Mouse (Mus musculus) embryonic facial prominence, embryonic 13.5 days (tissue): ENCODE results near the gene Usp49. TPM values are rescaled to one million over a fixed set of nuclear protein-coding genes. Genes with fewer than 3 reads are reported as not detected.

Experiments
- ATAC-seq: fragments of 200-750 bp; cut with Nextera tagmentation; 2 replicates; pipeline ENCODE4 v1.8.0; 2017; ENCODE audit warnings: low read depth; ENCODE audit not compliant: insufficient number of reproducible peaks, insufficient read depth, low FRiP score, low TSS enrichment
- H3K27ac ChIP-seq: fragments of 300-500 bp; sonication (generic); 2 replicates; pipeline ENCODE4 v1.5.1; 2015; ENCODE audit warnings: moderate library complexity, mild to moderate bottlenecking, inconsistent platforms
- H3K27me3 ChIP-seq: fragments of 300-500 bp; sonication (generic); 2 replicates; pipeline ENCODE4 v1.6.1; 2015; ENCODE audit warnings: mild to moderate bottlenecking, inconsistent platforms
- H3K36me3 ChIP-seq: fragments of 300-500 bp; sonication (generic); 2 replicates; pipeline ENCODE4 v1.6.1; 2015; ENCODE audit warnings: mild to moderate bottlenecking, inconsistent platforms
- H3K4me1 ChIP-seq: fragments of 300-500 bp; sonication (generic); 2 replicates; pipeline ENCODE4 v1.6.1; 2015; ENCODE audit warnings: inconsistent platforms
- H3K4me2 ChIP-seq: fragments of 300-500 bp; sonication (generic); 2 replicates; pipeline ENCODE4 v1.6.1; 2015; ENCODE audit warnings: moderate library complexity, mild to moderate bottlenecking, inconsistent platforms
- H3K4me3 ChIP-seq: fragments of 300-500 bp; sonication (generic); 2 replicates; pipeline ENCODE4 v1.5.1; 2015; ENCODE audit warnings: mild to moderate bottlenecking, inconsistent platforms
- H3K9ac ChIP-seq: fragments of 300-500 bp; sonication (generic); 2 replicates; pipeline ENCODE4 v1.6.1; 2015; ENCODE audit warnings: mild to moderate bottlenecking, inconsistent platforms
- H3K9me3 ChIP-seq: fragments of 300-500 bp; sonication (generic); 2 replicates; pipeline ENCODE4 v1.6.1; 2016; ENCODE audit warnings: inconsistent platforms
- WGBS: fragments of 180-500 bp; shearing (Covaris S2); methylation state at CpG from one replicate; pipeline ENCODE4 v1.1.7; 2015; ENCODE audit warnings: mixed read lengths; 5-methylcytosine and 5-hydroxymethylcytosine counted together
- polyA plus RNA-seq: library from polyadenylated mRNA; unstranded; fragments of >200 nt; fragmentation: Nextera tagmentation; extraction: Ambion mirVana; gene quantifications from 2 replicates; pipeline ENCODE4 v1.2.1, GENCODE M21; 2015

Gene Usp49
- polyA plus RNA-seq, 1 experiment from 2014 or later: 6.4 TPM

- ATAC-seq: no peak
- WGBS: 43% methylated on average over 3 of the region's 3 CpGs
Measured at GRCm38 (mm10) chr17:47715037-47715436, 84.5 kb downstream of the Usp49 start.

GRCm38 (mm10) chr17:47721183-47721582 lies 90.7 kb downstream of the Usp49 start:
- H3K4me3 ChIP-seq: no peak overlapping the region
- H3K9ac ChIP-seq: no peak overlapping the region
- no peaks in the 10 kb centered on the region for H3K36me3 ChIP-seq
- WGBS: 89% methylated on average over 4 of the region's 4 CpGs
- no peak overlapping the region for H3K27ac ChIP-seq
- no peaks in the 10 kb centered on the region for H3K27me3 ChIP-seq
- no peak for ATAC-seq
- H3K4me2 ChIP-seq: no peak overlapping the region
- H3K4me1 ChIP-seq: no peaks in the 10 kb centered on the region
- H3K9me3 ChIP-seq: no peaks in the 10 kb centered on the region

More at GRCm38 (mm10) chr17:47715037-47715436, 84.5 kb downstream of the Usp49 start:
- H3K27me3 ChIP-seq: no peaks in the 10 kb centered on the region
- no peak overlapping the region for H3K4me3 ChIP-seq
- no peaks in the 10 kb centered on the region for H3K36me3 ChIP-seq
- H3K9me3 ChIP-seq: no peaks in the 10 kb centered on the region
- no peaks in the 10 kb centered on the region for H3K4me1 ChIP-seq
- H3K27ac ChIP-seq: no peak overlapping the region
- no peak overlapping the region; the same call in 1 of the 2 replicates for H3K9ac ChIP-seq
- no peak overlapping the region for H3K4me2 ChIP-seq

- Histone ChIP-seq H3K36me3 (no peaks in the 10 kb centered on the region), H3K9ac (no peak within 1 kb of the TSS), H3K4me2 (no peak within 1 kb of the TSS), H3K9me3 (no peaks in the 10 kb centered on the region), H3K4me1 (no peaks in the 10 kb centered on the region), H3K4me3 (no peak within 1 kb of the TSS), H3K27ac (no peak within 1 kb of the TSS), H3K27me3 (no peaks in the 10 kb centered on the region; the same call in 1 of the 2 replicates)
- ATAC-seq: no peak
- 82% methylated on average over 11 of the region's 11 CpGs for WGBS
Measured at GRCm38 (mm10) chr17:47726566-47726965, 96.1 kb downstream of the Usp49 start, which contains the start of gene Pgc. TSS of gene Pgc (plus strand) at chr17:47726842.

- Histone ChIP-seq H3K27ac (no peak overlapping the region), H3K4me2 (no peak overlapping the region), H3K4me1 (no peaks in the 10 kb centered on the region), H3K9ac (no peak overlapping the region), H3K9me3 (no peaks in the 10 kb centered on the region), H3K36me3 (no peaks in the 10 kb centered on the region), H3K27me3 (no peaks in the 10 kb centered on the region; the same call in 1 of the 2 replicates), H3K4me3 (no peak overlapping the region)
- 55% methylated on average over 24 of the region's 24 CpGs for WGBS
- ATAC-seq: no peak
Measured at GRCm38 (mm10) chr17:47730633-47731575, 100.4 kb downstream of the Usp49 start.

GRCm38 (mm10) chr17:47735553-47736100 lies 105.1 kb downstream of the Usp49 start:
- WGBS: 71% methylated on average over 14 of the region's 14 CpGs
- no peak overlapping the region for H3K4me3 ChIP-seq
- no peak for ATAC-seq
- no peak overlapping the region for H3K4me2 ChIP-seq
- no peak overlapping the region for H3K27ac ChIP-seq
- H3K4me1 ChIP-seq: peaks cover 17% of the 10 kb centered on the region
- H3K27me3 ChIP-seq: peaks cover 21% of the 10 kb centered on the region
- H3K9ac ChIP-seq: no peak overlapping the region
- H3K9me3 ChIP-seq: no peaks in the 10 kb centered on the region
- no peaks in the 10 kb centered on the region for H3K36me3 ChIP-seq

Other genes with a start within 250 kb of the Usp49 start
- 0.73 and 0.84 TPM in 2 replicates for gene Guca1b, start 245.3 kb upstream of the Usp49 start, polyA plus RNA-seq
- gene Guca1a, start 230.1 kb upstream of the Usp49 start, polyA plus RNA-seq: 1.9 and 2.0 TPM in 2 replicates
- gene AI661453, start 194.1 kb upstream of the Usp49 start, polyA plus RNA-seq: 1.7 and 2.0 TPM in 2 replicates
- gene 1700001C19Rik, start 193.3 kb upstream of the Usp49 start, polyA plus RNA-seq: 0.25 TPM in 1 of 2 replicates, not detected in the other
- 34.1 and 38.1 TPM in 2 replicates for gene Taf8, start 128.4 kb upstream of the Usp49 start, polyA plus RNA-seq
- gene Ccnd3, start 125.6 kb upstream of the Usp49 start, polyA plus RNA-seq: 359 and 377 TPM in 2 replicates
- 23.0 and 26.6 TPM in 2 replicates for gene Bysl, start 19.2 kb upstream of the Usp49 start, polyA plus RNA-seq
- gene Med20, start 19.1 kb upstream of the Usp49 start, polyA plus RNA-seq: 52.9 and 60.1 TPM in 2 replicates
- gene Gm20517, start 19.1 kb upstream of the Usp49 start, polyA plus RNA-seq: 0.96 and 2.4 TPM in 2 replicates
- gene Tomm6, start 57.7 kb downstream of the Usp49 start, polyA plus RNA-seq: 412 and 418 TPM in 2 replicates
- gene Frs3, start 58.3 kb downstream of the Usp49 start, polyA plus RNA-seq: 7.5 TPM in 2 replicates
- 0.39 and 0.54 TPM in 2 replicates for gene Gm21981, start 63.8 kb downstream of the Usp49 start, polyA plus RNA-seq
- gene Prickle4, start 64.0 kb downstream of the Usp49 start, polyA plus RNA-seq: 0.60 and 0.91 TPM in 2 replicates
- gene Pgc, start 96.2 kb downstream of the Usp49 start, polyA plus RNA-seq: not detected in 2 replicates
- gene Tfeb, start 106.3 kb downstream of the Usp49 start, polyA plus RNA-seq: 6.7 and 6.8 TPM in 2 replicates
- gene Mdfi, start 204.0 kb downstream of the Usp49 start, polyA plus RNA-seq: 28.9 and 35.9 TPM in 2 replicates